Mouse (Mus musculus) gastrocnemius, postnatal 36 days (tissue): ENCODE results near the gene Efcab7. TPM values are rescaled to one million over a fixed set of nuclear protein-coding genes. Genes with fewer than 3 reads are reported as not detected.

Experiments used
- DNase-seq, 2 experiments: peaks; one replicate each; pipeline ENCODE4 v3.0.0; 2022
- intact Hi-C: fragments of 180-260 bp; cut with DNase I; formaldehyde crosslinking; loops from one replicate; pipeline ENCODE4 v1.15.1; 2025
- total RNA-seq, 2 experiments: library from RNA; stranded (reverse); gene quantifications; 2 replicates each; pipeline ENCODE4 v1.2.3; 2021

Gene Efcab7
- total RNA-seq, 2 experiments from 2014 or later: 1.1 to 2.2 TPM

DNA sequence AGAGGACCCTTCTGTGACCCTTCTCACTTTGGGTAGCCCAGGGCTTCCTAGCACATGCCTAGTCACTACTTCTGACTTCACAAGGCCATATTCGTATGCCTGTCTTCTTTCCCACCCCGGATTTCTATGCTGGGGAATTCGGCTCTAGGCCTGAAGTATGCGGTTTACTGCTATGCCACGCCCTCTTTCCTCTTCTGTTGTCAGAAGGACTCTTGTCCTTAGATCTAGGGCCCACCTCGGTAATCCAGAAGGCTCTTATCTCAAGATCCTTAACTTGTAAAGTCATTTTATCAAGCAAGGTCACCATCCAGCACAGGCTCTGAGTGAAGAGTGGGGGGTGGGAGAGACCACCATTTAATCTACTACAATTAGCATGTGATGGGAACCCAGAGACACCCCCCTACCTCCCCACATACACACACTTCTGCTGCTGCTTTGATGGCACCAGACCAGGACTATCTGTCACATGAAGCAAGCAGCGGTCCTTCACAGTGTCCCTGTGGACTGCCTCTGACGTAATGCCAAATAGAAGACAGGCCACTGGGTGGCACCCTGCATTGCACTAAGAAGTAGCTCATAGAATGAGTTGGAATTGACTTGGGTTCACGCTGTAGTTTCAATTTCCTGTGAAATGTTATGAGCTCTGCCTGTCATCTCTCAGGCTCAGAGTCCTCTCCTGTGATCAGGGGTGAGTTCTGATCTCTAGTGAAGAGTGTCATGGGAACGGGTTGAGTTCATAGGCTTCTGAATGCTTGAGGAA, 112.8 kb downstream of the Efcab7 start:
- intact Hi-C loops: no loop called here
- DNase-seq: no peak

DNA sequence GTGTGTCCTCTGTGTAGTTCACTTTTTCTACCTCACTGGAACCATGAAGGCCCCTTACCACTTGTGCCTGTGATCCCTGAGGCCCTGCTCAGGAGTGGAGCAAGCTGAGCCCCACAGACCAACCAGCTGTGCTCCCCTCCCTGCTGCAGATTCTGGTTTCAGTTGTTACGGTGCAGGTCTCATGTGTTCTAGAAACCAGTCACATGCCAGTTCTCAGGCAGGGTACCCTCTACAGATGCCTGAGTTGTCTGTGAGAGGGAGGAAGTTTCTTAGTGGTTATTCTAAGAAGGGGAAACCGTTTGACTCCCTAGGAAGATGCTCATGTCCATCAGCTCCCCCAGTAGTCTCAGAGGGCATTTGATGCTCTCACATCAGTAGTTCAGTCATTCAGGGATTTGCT, 115.6 kb downstream of the Efcab7 start:
- intact Hi-C loops: no loop called here
- no peak for DNase-seq

DNA sequence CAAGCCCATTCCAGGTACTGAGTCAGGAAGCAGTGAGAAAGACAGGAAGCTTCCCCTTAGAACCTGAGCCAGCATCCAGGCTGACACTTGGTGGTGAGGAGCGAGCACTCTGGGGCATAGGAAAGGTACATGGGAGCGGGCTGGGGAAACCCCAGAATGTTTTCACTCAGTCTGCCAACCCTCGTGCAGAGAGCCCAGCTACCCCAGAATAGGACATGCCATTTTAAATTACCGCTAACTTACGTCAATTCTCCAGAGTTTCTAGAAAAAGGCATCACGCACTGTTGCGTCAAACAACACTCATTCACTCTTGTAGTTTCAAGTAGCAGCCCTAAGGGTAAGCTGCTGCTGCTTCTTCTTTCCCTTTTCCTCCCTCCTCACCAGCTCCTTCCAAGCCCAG, 116.0 kb downstream of the Efcab7 start:
- intact Hi-C loops: no loop called here
- no peak for DNase-seq

DNA sequence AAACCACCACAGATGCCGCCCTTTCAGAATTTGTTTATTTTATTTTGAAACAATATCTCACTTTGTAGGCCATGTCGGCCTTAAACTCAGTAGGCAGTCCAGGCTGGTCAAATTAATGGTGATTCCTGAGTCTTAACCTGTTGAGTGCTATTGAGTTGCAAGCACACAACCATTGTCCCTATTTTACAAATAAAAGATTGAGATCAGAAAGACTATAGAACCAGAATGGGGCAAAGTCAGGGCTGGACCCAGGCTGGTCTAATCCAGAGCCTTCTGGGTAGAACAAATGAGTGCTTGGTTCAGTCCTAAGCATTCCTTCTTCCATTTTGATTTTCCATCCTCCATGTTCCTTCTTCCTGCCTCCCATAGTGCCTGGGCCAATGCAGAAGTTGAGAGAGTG, 117.5 kb downstream of the Efcab7 start:
- no peak for DNase-seq
- intact Hi-C loops: no loop called here

DNA sequence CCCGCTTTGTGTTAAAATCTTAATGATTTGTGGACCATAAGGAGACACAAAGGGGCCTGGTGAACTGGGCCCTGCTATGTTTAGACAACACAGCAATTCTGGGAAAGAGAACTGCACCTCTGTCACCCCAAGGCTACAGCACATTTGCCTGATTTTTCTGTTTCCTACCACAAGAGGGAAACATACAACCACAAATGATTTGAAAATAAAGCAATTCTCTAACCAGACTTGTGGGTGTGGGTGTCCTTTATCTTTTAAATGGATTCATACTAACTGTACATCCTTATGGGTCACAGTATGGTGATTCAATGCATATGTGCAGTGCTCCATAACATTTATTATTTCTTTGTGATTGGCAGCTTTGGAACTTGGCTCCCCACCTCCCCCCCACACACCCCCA, 118.2 kb downstream of the Efcab7 start:
- intact Hi-C loops: no loop called here

DNA sequence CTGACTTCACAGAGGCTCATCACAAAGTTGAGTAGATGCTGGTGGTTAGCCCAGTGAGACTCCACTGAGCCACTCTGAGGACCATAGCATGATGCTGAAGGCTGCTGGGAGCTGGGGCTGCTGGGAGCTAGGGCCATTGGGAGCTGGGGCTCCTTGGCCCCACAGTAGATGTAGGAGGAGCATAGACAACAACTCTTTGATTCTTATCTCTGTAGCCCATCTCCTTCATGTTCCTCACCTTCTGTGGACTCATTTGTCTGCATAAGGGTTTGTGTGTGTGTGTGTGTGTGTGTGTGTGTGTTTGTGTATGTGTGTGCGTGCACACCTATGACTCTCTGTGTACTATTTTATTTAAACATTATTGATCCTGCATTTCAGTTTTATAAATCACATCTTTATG, 118.9 kb downstream of the Efcab7 start:
- DNase-seq: no peak
- intact Hi-C loops: no loop called here

More for the DNA sequence above, 118.2 kb downstream of the Efcab7 start:
- no peak for DNase-seq

DNA sequence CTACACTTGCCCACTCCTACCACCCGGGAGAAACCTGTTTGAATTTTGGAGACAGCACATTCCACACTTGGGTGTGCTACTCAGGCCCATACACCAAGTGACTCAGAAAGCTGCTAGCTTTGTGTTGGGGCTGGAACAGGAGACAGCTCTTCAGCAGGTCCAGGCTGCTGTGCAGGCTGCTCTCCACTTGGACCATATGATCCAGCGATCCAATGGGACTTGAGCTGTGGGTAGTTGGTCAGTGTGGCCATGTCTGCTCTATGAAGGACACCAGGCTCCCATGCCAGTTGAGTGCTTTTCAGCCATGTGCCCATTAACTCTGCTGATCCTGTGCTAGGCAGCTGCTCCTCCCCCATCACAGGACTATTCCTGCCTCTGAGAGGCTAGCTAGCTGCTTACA, 124.9 kb downstream of the Efcab7 start:
- intact Hi-C loops: no loop called here
- DNase-seq: no peak

DNA sequence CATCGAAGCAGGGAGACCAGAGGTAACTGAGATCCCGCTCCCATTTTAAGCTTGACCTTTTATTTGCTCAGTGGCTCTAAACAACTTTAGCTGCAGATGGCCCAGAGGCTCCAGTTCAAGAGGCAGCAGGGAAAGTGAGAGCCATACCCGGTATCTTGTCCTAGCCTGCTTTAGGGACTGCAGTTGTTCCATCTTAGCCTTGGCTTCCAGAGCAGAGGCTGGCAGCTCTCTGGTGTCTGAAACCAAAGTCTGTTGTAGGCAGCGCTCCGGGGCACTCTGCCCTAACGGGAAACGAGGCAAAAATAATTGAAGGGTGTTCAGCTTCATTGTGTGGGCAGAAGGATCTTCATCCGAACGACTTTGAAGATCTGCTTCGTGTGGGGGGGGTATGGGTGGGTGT, 126.4 kb downstream of the Efcab7 start:
- intact Hi-C loops: no loop called here
- peak; percentile 54 to 57 for DNase-seq

DNA sequence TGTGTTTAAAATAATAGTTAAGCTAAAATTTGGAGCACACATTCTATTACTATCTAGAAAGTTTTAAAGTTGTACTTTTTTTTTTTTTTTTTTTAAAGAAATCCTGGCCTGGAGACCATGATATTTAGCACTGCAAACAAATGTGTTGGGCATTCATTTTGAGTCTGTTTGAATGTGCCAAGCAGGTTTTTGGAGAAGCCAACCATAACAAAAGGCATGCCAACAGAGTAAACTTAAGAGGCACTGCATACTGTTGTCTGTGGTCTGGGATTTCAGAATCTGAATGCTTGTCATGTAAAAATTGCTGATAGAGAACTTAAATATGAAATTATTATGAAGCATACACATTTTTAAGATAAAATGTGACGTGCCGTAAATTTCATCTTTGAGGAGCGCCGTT, 128.2 kb downstream of the Efcab7 start:
- intact Hi-C loops: no loop called here
- no peak for DNase-seq

DNA sequence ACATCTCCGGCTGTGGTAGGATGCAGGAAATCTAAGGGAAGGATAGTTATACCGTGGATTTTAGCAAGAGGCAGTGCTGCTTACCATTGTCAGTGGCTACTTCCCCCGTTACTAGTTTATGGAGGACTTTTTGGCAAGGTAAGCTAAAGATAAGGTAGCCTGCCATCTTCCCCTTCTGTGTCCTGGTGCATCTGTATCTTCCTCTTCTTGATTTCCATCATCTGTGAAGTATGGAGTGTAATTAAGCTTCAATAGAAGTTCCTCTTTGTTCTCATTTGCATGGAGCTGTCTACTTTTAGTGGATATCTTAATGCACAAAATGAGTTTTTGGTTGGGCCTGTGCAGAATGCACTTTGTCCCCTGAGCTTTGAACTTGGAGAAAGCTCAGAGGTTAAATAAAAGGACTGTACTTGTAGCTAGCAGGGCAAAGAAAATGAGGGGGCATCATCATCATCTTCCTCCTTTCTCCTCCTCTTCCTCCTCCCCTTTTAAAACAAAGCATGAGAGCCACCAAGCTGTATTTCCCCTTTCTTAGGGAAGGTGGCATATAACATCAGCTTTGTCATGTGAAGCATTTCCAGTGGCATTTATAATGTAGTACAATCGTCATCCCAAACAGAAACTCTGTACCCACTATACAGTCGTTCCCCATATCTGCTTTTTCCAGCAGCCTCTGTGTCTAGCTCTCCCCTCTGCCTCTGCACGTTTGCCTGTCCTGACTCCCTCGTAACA, 129.3 kb downstream of the Efcab7 start:
- no peak for DNase-seq
- intact Hi-C loops: no loop called here

DNA sequence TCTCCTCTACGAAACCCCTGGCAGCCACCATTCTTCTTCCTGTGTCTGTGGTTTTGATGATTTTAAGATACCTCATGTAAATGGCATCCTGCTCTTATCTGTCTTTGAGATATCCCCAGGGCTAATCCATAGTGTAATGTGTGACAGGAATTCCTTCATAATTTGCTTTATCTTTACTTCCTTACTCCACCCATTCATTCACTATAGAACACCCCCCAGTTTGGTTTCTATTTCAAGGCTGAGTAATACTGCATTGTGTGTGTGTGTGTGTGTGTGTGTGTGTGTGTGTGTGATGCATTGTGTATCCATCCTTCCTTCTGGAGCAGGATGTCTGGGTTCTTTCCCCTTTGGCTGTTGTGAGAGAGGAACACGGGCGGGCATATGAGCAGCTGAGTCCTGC, 130.3 kb downstream of the Efcab7 start:
- DNase-seq: no peak
- intact Hi-C loops: no loop called here

Other genes starting within 250 kb of the Efcab7 start
- 1 to 10 TPM; 1.2 to 1.3 TPM for gene Foxd3, start 172.9 kb upstream of the Efcab7 start, total RNA-seq
- 1 to 10 TPM; 3.3 to 5.2 TPM for gene Alg6, start 113.5 kb upstream of the Efcab7 start, total RNA-seq
- 1,000 to 10,000 TPM; 1,192 to 1,262 TPM for gene Pgm1, start 100.2 kb downstream of the Efcab7 start, total RNA-seq
- gene Itgb3bp, start 100.6 kb downstream of the Efcab7 start, total RNA-seq: 1 to 10 TPM; 4.7 to 5.6 TPM